Mouse (Mus musculus) small intestine, adult 2 months (tissue): ENCODE results near the gene Ankrd11.

Experiments
- CTCF ChIP-seq: fragments of 200-500 bp; IDR thresholded peaks from 2 replicates; pipeline ENCODE4 v1.5.1; 2012; ENCODE audit warnings: low read depth, mild to moderate bottlenecking, control low read depth, inconsistent platforms, low read length, moderate library complexity, mixed read lengths; ENCODE audit not compliant: insufficient replicate concordance, insufficient read length; ENCODE audit errors: extremely low read depth
- POLR2A ChIP-seq: fragments of 200-500 bp; IDR thresholded peaks from 2 replicates; pipeline ENCODE4 v1.6.1; 2012; ENCODE audit warnings: low read depth, mild to moderate bottlenecking, control low read depth, inconsistent platforms, low read length, moderate library complexity

- TF ChIP-seq CTCF (no peak), POLR2A (no peak)
Measured at GRCm38 (mm10) chr8:123025951-123026351, 16.1 kb downstream of the Ankrd11 start.
